Mouse (Mus musculus) right cerebral cortex, postnatal 10 days (tissue): ENCODE measurements around the gene 4931428L18Rik.

ENCODE experiments used
- DNase-seq, 2 experiments: peaks; one replicate each; pipeline ENCODE4 v3.0.0; 2021; ENCODE audit warnings: low spot score in 2 of 2

Gene 4931428L18Rik

GRCm38 (mm10) chr1:31222564-31222963 lies at the start of gene 4931428L18Rik, which contains the start of gene Pih1d3:
4931428L18Rik (minus strand) TSS chr1:31222684.
Pih1d3 (plus strand) TSS chr1:31222838.
- DNase-seq = no peak

- DNase-seq = no peak
Observed at GRCm38 (mm10) chr1:31260218-31260923, 37.9 kb upstream of the 4931428L18Rik start.

GRCm38 (mm10) chr1:31233319-31234036 lies 11.0 kb upstream of the 4931428L18Rik start:
- DNase-seq = peak; percentile 43 to 68

GRCm38 (mm10) chr1:31220599-31221250 lies 1.8 kb downstream of the 4931428L18Rik start:
- no peak for DNase-seq

- no peak for DNase-seq
Observed at GRCm38 (mm10) chr1:31214831-31215230, 7.7 kb downstream of the 4931428L18Rik start.

- peak; percentile 75 to 81 for DNase-seq
Observed at GRCm38 (mm10) chr1:31210144-31210543, 12.3 kb downstream of the 4931428L18Rik start.

- DNase-seq = no peak
Observed at GRCm38 (mm10) chr1:31205770-31206169, 16.7 kb downstream of the 4931428L18Rik start.

GRCm38 (mm10) chr1:31205346-31205745 lies 17.1 kb downstream of the 4931428L18Rik start:
- DNase-seq = no peak

- no peak for DNase-seq
Observed at GRCm38 (mm10) chr1:31203771-31204170, 18.7 kb downstream of the 4931428L18Rik start.

GRCm38 (mm10) chr1:31196959-31197358 lies 25.5 kb downstream of the 4931428L18Rik start:
- no peak for DNase-seq

- no peak for DNase-seq
Observed at GRCm38 (mm10) chr1:31195633-31196032, 26.9 kb downstream of the 4931428L18Rik start.

GRCm38 (mm10) chr1:31190237-31190866 lies 32.1 kb downstream of the 4931428L18Rik start:
- DNase-seq = no peak

- peak; percentile 36 for DNase-seq
Observed at GRCm38 (mm10) chr1:31178264-31178663, 44.2 kb downstream of the 4931428L18Rik start.

GRCm38 (mm10) chr1:31176101-31176500 lies 46.4 kb downstream of the 4931428L18Rik start, which contains the start of gene Lgsn:
Lgsn (plus strand) TSS chr1:31176401.
- no peak for DNase-seq

- DNase-seq = no peak
Observed at GRCm38 (mm10) chr1:31175401-31175800, 47.1 kb downstream of the 4931428L18Rik start.

GRCm38 (mm10) chr1:31165326-31166121 lies 57.0 kb downstream of the 4931428L18Rik start:
- no peak for DNase-seq

- DNase-seq = no peak
Observed at GRCm38 (mm10) chr1:31164527-31165189, 57.8 kb downstream of the 4931428L18Rik start.

- no peak for DNase-seq
Observed at GRCm38 (mm10) chr1:31156884-31157283, 65.6 kb downstream of the 4931428L18Rik start.

- no peak for DNase-seq
Observed at GRCm38 (mm10) chr1:31156185-31156584, 66.3 kb downstream of the 4931428L18Rik start.

GRCm38 (mm10) chr1:31153793-31154349 lies 68.6 kb downstream of the 4931428L18Rik start:
- peak; percentile 55 to 63 for DNase-seq
